Mouse (Mus musculus) CH12.LX (cell line): ENCODE results near the gene Sema3d.

Source experiments
- CHD1 ChIP-seq: IDR thresholded peaks from 2 replicates; pipeline ENCODE4 v1.6.1; 2012; ENCODE audit warnings: low read depth, low read length, improper control_type of control experiment, inconsistent platforms
- CTCF ChIP-seq, 2 experiments: IDR thresholded peaks in 1 of 2; conservative IDR thresholded peaks in 1 of 2; 2 replicates each; pipeline ENCODE4 v1.5.1; 2011 to 2012; ENCODE audit warnings: low read depth in 2 of 2, low read length in 2 of 2, improper control_type of control experiment in 1 of 2, inconsistent platforms in 1 of 2, mild to moderate bottlenecking in 1 of 2, moderate library complexity in 1 of 2
- E2F4 ChIP-seq: IDR thresholded peaks from 2 replicates; pipeline ENCODE4 v1.6.1; 2011; ENCODE audit warnings: low read depth, low read length, improper control_type of control experiment; ENCODE audit not compliant: insufficient replicate concordance
- ELF1 ChIP-seq: IDR thresholded peaks from 2 replicates; pipeline ENCODE4 v1.6.1; 2014; ENCODE audit warnings: low read depth, mild to moderate bottlenecking, inconsistent platforms, low read length, improper control_type of control experiment
- MAX ChIP-seq: IDR thresholded peaks from 2 replicates; pipeline ENCODE4 v1.6.1; 2011; ENCODE audit warnings: low read length, improper control_type of control experiment
- POLR2A ChIP-seq: IDR thresholded peaks from 2 replicates; pipeline ENCODE4 v1.6.1; 2011; ENCODE audit warnings: low read depth, mild to moderate bottlenecking, improper control_type of control experiment, low read length
- POLR2AphosphoS2 ChIP-seq: IDR thresholded peaks from 2 replicates; pipeline ENCODE4 v1.6.1; 2011; ENCODE audit warnings: low read depth, low read length, improper control_type of control experiment
- TCF12 ChIP-seq: IDR thresholded peaks from 2 replicates; pipeline ENCODE4 v1.6.1; 2014; ENCODE audit warnings: low read depth, mild to moderate bottlenecking, inconsistent platforms, low read length, improper control_type of control experiment

GRCm38 (mm10) chr5:12377261-12377660, 5.9 kb upstream of the Sema3d start:
- no peak for TF ChIP-seq POLR2AphosphoS2
- TF ChIP-seq CTCF (conservative IDR thresholded peaks at IDR 0.05 in 1 of 2, IDR thresholded peaks at IDR 0.05 in 1 of 2; ENCODE audit: low read depth in 2 of 2, low read length in 2 of 2): no peak
- no peak for TF ChIP-seq TCF12
- no peak for TF ChIP-seq ELF1
- no peak for TF ChIP-seq POLR2A
- TF ChIP-seq E2F4: no peak
- no peak for TF ChIP-seq MAX
- no peak for TF ChIP-seq CHD1
